Mouse (Mus musculus) lung, adult 2 months (tissue): Measurements from ENCODE around the gene Nufip2.

ENCODE experiments used
- CTCF ChIP-seq: fragments of 200-500 bp; IDR thresholded peaks from 2 replicates; pipeline ENCODE4 v1.5.1; 2011; ENCODE audit warnings: mild to moderate bottlenecking, low read length, control low read depth; ENCODE audit not compliant: insufficient read depth
- POLR2A ChIP-seq: fragments of 200-500 bp; IDR thresholded peaks from 2 replicates; pipeline ENCODE4 v1.6.1; 2011; ENCODE audit warnings: low read depth, mild to moderate bottlenecking, control low read depth, low read length, borderline replicate concordance; ENCODE audit errors: extremely low read depth

- TF ChIP-seq CTCF, result no peak
- no peak for TF ChIP-seq POLR2A
These were observed 63.0 kb downstream of the Nufip2 start for GRCm38 (mm10) chr11:77748996-77749395.
